Mouse (Mus musculus) testis, adult 2 months (tissue): Measurements from ENCODE around the gene Slc1a3. TPM values are rescaled to one million over a fixed set of nuclear protein-coding genes. Genes with fewer than 3 reads are reported as not detected.

ENCODE experiments used
- H3K27ac ChIP-seq: fragments of 200-500 bp; 2 replicates; pipeline ENCODE4 v1.5.1; 2012; ENCODE audit warnings: low read depth, low read length; ENCODE audit not compliant: control insufficient read depth, insufficient read depth
- H3K27me3 ChIP-seq: fragments of 200-500 bp; 2 replicates; pipeline ENCODE4 v1.6.1; 2012; ENCODE audit warnings: mild to moderate bottlenecking, low read length, moderate library complexity; ENCODE audit not compliant: control insufficient read depth, insufficient read depth
- H3K36me3 ChIP-seq: fragments of 200-500 bp; 2 replicates; pipeline ENCODE4 v1.6.1; 2012; ENCODE audit warnings: mild to moderate bottlenecking, low read length; ENCODE audit not compliant: control insufficient read depth, insufficient read depth
- H3K4me1 ChIP-seq: fragments of 200-500 bp; 2 replicates; pipeline ENCODE4 v1.6.1; 2012; ENCODE audit warnings: low read length; ENCODE audit not compliant: control insufficient read depth, insufficient read depth
- H3K4me3 ChIP-seq: fragments of 200-500 bp; 2 replicates; pipeline ENCODE4 v1.5.1; 2012; ENCODE audit warnings: low read depth, mild to moderate bottlenecking, low read length, moderate library complexity, mixed read lengths; ENCODE audit not compliant: control insufficient read depth
- CTCF ChIP-seq: fragments of 200-500 bp; IDR thresholded peaks from 2 replicates; pipeline ENCODE4 v1.5.1; 2012; ENCODE audit warnings: low read depth, mild to moderate bottlenecking, inconsistent platforms, low read length, moderate library complexity; ENCODE audit not compliant: control insufficient read depth, insufficient read depth, insufficient replicate concordance
- POLR2A ChIP-seq: fragments of 200-500 bp; IDR thresholded peaks from 2 replicates; pipeline ENCODE4 v1.6.1; 2012; ENCODE audit warnings: low read depth, mild to moderate bottlenecking, inconsistent platforms, low read length, moderate library complexity; ENCODE audit not compliant: control insufficient read depth
- polyA plus RNA-seq: library from polyadenylated mRNA; depleted of rRNA; stranded (reverse); fragments of >200 nt; gene quantifications from 2 replicates; pipeline ENCODE4 v1.2.3, GENCODE M21; 2012

Gene Slc1a3
- polyA plus RNA-seq, 1 experiment = 2.0 TPM

GRCm38 (mm10) chr15:8684263-8684662, 26.3 kb downstream of the Slc1a3 start:
- Histone ChIP-seq H3K4me1 (no peaks in the 10 kb centered on the region), H3K27me3 (no peaks in the 10 kb centered on the region), H3K27ac (no peak overlapping the region), H3K36me3 (no peaks in the 10 kb centered on the region), H3K4me3 (no peak overlapping the region)
- TF ChIP-seq CTCF (no peak), POLR2A (no peak)

- H3K4me1 ChIP-seq = no peaks in the 10 kb centered on the region
- no peaks in the 10 kb centered on the region for H3K36me3 ChIP-seq
- no peaks in the 10 kb centered on the region for H3K27me3 ChIP-seq
- TF ChIP-seq POLR2A = no peak
- no peak for TF ChIP-seq CTCF
- no peak overlapping the region for H3K27ac ChIP-seq
- no peak overlapping the region for H3K4me3 ChIP-seq
Observed at GRCm38 (mm10) chr15:8682871-8683270, 27.7 kb downstream of the Slc1a3 start.

GRCm38 (mm10) chr15:8682421-8682820, 28.1 kb downstream of the Slc1a3 start:
- H3K36me3 ChIP-seq = no peaks in the 10 kb centered on the region
- TF ChIP-seq CTCF (no peak), POLR2A (no peak)
- H3K4me1 ChIP-seq = no peaks in the 10 kb centered on the region
- no peaks in the 10 kb centered on the region for H3K27me3 ChIP-seq
- H3K4me3 ChIP-seq = no peak overlapping the region
- H3K27ac ChIP-seq = no peak overlapping the region

GRCm38 (mm10) chr15:8681971-8682370, 28.6 kb downstream of the Slc1a3 start:
- TF ChIP-seq POLR2A = no peak
- no peak for TF ChIP-seq CTCF
- no peak overlapping the region for H3K27ac ChIP-seq

GRCm38 (mm10) chr15:8681009-8681408, 29.6 kb downstream of the Slc1a3 start:
- Histone ChIP-seq H3K4me1 (no peaks in the 10 kb centered on the region), H3K27me3 (no peaks in the 10 kb centered on the region), H3K27ac (no peak overlapping the region), H3K4me3 (no peak overlapping the region), H3K36me3 (no peaks in the 10 kb centered on the region)
- TF ChIP-seq CTCF = no peak
- no peak for TF ChIP-seq POLR2A

More at GRCm38 (mm10) chr15:8681971-8682370, 28.6 kb downstream of the Slc1a3 start:
- Histone ChIP-seq H3K4me1 (no peaks in the 10 kb centered on the region), H3K27me3 (no peaks in the 10 kb centered on the region), H3K4me3 (no peak overlapping the region), H3K36me3 (no peaks in the 10 kb centered on the region)

GRCm38 (mm10) chr15:8676959-8677358, 33.6 kb downstream of the Slc1a3 start:
- Histone ChIP-seq H3K4me1 (no peaks in the 10 kb centered on the region), H3K27me3 (no peaks in the 10 kb centered on the region), H3K36me3 (no peaks in the 10 kb centered on the region), H3K27ac (no peak overlapping the region), H3K4me3 (no peak overlapping the region)
- TF ChIP-seq POLR2A = no peak
- TF ChIP-seq CTCF = no peak

GRCm38 (mm10) chr15:8676211-8676691, 34.3 kb downstream of the Slc1a3 start:
- H3K27me3 ChIP-seq = no peaks in the 10 kb centered on the region
- H3K27ac ChIP-seq = no peak overlapping the region
- no peaks in the 10 kb centered on the region for H3K4me1 ChIP-seq
- TF ChIP-seq POLR2A (no peak), CTCF (no peak)
- H3K36me3 ChIP-seq = no peaks in the 10 kb centered on the region
- H3K4me3 ChIP-seq = no peak overlapping the region

- Histone ChIP-seq H3K4me1 (no peaks in the 10 kb centered on the region), H3K36me3 (no peaks in the 10 kb centered on the region), H3K27me3 (no peaks in the 10 kb centered on the region), H3K27ac (no peak overlapping the region), H3K4me3 (no peak overlapping the region)
- TF ChIP-seq CTCF (no peak), POLR2A (no peak)
Observed at GRCm38 (mm10) chr15:8675616-8676015, 34.9 kb downstream of the Slc1a3 start.
